Mouse (Mus musculus) ZHBTc4 (cell line): ENCODE measurements around the gene Espn.
A peak's percentile ranks its signal among the peaks of the same experiment; 100 is the strongest.

ENCODE experiments used
- DNase-seq: peaks from one replicate; pipeline ENCODE4 v3.0.0-alpha.2; 2011; ENCODE audit warnings: low read depth, low spot score

Gene Espn

DNA sequence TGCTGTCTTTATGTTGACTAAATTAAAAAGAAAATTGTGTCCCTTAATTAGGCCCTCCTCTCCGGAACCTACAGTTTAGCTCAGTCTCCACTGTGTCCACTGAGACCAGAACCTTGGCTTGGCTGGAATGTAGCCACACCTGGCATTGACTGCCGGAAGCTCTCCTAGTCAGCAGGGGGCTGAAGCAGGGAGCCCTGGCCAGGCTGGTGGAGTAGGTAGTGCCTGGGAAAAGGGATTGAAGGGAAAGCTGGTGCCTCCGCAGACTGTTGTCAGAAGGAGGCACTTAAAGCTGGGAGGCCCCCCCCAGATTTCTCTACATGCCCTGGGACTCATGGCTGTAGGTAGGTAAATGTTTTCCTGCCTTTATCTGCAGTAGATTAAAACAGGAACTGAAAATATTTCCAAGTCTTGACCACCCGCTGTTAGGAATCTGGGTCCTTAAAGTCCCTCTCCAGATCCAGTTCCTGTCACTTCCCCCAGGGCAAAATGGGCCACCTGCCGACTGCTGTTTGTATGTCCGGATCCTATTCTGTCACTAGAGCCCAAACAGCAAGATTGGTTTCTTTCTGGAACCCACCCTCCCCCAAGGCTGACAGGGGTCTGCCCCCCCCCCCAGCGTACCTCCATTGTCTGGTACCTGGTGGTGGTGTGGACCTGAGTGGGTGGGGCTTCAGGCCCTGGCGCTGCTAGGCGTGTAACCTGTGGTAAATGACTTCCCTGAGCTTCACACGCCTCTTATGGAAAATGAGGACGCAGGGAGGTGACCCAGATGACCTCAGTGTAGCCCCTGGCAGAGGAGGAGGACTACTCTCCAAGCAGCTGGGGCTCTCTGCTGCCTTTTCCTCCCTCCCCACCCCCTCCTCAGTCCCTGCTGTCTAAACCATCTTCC is 54.0 kb downstream of the Espn start:
- DNase-seq = peak; percentile 94

- no peak for DNase-seq
These were observed 55.2 kb downstream of the Espn start for GRCm38 (mm10) chr4:152096927-152097326.

- DNase-seq = peak; percentile 83
These were observed 55.9 kb downstream of the Espn start for GRCm38 (mm10) chr4:152095937-152096910.

DNA sequence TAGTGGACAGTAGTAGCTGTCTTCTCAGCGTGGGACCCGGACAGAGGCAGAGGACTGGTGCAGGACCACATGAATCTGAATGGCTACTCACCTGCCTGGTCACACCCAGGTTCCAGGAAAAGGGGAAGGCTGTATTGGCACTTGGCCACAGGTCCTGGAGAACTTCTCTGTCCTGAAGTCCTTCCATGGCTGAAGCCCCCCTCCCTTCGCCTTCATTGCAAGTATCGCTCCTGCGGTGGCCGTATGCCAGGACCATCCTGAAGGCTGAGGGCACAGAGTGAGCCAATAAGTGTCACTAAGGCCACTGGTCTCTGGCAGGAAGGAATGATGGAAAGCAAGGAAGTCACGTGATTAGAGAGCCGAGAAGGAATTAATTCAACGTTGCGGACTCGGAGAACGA is 57.9 kb downstream of the Espn start:
- DNase-seq = no peak

- DNase-seq = no peak
These were observed 59.3 kb downstream of the Espn start for GRCm38 (mm10) chr4:152092751-152093293.

DNA sequence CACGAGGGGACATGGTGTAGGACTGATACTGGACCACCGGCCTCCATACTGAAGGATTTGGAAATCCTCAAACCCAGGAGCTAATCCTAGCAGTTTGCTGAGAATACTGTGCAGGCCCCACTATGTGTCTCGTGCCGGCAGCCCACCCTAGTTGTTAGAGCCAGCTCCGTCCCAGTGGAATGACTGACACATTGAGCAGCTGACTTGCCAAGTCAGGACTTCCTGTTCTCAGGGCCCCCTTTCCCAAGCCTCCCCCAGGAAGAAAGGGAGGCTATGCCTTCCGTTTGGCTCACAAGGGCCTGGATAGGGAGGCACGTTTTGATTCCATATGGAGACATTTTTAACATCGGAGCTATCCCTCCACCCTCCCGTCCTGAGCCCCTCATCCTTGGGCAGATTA is 62.0 kb downstream of the Espn start:
- no peak for DNase-seq

DNA sequence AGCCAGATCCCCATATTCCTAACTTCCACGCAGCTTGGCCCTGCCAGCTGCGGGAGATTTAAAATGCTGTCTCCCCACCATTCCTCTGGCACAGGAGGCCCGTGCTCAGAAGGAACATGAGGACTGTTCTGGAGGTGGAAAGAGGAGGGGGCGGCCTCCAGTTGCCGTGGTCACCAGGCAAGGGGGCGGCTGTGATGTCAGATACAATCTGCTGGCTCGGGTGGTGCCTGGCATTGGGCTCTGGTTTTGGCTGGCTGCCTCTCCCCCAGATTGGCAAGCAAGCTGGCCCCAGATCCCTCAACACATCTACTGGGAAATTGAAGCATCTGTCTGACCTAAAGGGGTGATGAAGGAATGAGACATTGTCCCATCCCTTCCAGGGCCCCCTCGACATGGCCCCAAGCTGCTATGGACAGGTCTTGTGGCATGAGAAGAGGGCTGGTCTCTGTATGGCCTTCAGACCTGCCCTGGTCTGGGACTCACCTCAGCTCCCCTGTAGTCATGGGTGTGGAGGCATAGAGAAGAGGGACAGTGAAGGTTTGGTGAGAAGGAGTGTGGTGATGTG is 63.5 kb downstream of the Espn start:
- no peak for DNase-seq

DNA sequence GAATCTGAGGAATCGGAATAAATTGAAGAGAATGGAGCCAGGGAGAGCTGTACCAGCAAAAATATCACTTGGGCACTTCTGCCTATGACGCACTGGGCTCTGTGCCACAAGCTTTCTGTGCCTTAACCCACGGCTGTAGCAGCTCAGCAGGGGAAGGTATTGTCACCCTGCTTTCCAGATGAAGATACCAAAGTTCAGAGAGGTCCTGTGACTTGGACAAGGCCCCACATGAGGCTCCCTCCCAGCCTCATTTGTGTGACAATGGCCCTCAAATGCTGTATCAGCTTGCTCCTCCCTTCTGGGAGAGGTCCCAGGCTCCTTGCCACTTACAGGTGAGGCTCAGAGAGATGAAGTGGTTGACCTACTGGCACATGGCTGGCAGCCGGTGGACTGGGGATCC is 64.0 kb downstream of the Espn start:
- DNase-seq = peak; percentile 92

- no peak for DNase-seq
These were observed 64.7 kb downstream of the Espn start for GRCm38 (mm10) chr4:152087211-152088081.

- DNase-seq = peak; percentile 54
These were observed 65.5 kb downstream of the Espn start for GRCm38 (mm10) chr4:152086505-152087210.

DNA sequence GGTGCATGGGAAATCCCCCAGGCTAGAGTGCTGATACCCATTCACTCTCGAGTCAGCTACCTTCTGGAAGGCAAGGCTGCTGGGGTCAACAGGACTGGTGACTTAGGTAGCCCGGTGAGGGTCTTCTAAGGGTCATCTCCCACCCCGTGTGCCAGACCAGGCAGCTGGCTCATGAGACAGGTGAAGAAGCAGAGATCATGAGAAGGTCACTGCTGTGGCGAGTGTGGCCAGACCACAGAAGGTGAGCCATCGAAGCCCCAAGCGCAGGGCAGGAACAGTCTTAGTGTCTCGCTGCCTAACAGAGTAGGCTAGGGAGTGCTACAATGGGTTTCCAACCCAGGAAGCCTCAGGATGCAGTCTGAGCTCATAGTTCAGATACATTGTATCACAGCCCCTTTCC is 67.6 kb downstream of the Espn start:
- DNase-seq = no peak

DNA sequence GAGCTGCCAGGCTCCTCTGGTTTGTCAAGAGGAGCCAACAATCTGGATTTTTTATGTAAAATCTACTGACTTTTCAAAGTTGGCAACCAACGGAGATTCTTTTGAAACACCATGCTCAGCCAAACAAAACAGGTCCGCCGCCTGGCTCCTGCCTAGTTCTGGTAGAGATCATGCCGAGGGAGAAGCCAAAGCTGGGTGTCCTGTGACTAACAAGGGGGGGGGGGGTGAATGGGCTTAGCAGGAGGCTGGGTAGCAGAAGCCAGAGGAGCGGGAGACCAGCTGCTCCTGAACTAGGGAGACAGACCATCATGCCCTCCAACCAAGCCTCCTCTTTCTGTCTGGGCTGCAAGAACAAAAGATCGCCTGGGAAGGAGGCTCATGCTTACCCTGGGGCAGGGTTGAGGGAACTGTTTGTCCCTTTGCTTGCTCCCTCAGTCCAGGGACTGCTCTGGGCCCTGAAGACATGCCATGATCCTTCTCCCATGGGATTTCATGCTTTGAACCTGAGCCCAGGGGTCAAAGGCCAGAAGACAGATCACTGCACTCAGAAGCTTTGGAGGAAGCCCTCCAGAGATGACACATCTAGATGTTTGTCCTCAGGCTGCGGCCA is 68.5 kb downstream of the Espn start:
- no peak for DNase-seq

GRCm38 (mm10) chr4:152079931-152080330 is 72.2 kb downstream of the Espn start:
- DNase-seq = no peak

DNA sequence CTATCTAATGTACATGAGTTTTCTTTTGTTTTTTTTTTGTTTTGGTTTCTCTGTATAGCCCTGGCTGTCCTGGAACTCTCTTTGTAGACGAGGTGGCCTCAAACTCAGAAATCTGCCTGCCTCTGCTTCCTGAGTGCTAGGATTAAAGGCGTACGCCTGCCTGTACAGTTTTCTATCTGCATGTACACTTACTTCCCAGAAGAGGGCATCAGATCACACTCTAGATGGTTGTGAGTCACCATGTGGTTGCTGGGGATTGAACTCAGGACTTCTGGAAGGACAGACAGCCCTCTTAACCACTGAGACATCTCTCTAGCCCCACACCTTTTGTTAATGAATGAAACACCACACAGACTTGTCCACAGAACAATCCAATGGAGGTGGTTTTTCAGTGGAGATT is 72.9 kb downstream of the Espn start:
- peak; percentile 74 for DNase-seq

- DNase-seq = no peak
These were observed 74.1 kb downstream of the Espn start for GRCm38 (mm10) chr4:152078105-152078530.

DNA sequence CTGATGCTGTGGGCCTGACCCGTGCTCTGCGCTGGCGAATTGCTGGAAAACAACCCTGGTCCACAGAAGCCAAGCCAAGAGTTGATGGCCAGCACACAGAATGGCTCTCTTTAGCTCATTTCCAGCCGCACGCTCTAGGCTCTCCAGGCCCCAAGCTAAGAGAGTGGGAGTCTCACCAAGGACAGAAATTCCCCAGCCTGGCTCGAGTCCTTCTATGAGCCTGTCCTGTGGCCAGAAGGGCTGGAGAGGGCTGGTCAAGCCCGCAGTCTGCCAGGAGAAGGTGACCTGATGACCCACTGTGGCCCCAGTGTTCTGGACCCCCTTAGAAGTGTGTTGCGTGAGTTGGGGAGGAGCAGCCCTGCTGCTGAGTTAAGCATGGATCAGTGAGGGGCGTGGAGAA is 75.0 kb downstream of the Espn start:
- no peak for DNase-seq

DNA sequence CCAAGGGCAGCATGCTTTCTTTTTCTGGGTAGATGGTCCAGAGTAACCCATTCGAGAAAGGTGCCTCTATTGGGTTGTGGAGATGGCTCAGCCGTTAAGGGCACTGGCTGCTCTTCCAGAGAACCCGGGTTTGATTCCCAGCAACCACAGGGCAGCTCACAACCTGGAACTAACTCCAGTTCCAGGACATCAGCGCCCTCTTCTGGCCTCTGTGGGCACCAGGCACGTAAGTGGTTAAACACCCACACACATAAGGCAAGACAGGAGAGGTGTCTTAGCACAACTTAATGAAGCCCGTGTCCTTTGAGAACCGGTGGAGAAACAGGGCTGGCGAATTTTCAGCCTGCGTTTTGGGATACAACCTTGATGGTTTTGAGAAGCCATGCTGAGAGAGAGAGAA is 77.6 kb downstream of the Espn start:
- peak; percentile 64 for DNase-seq

- no peak for DNase-seq
These were observed 78.5 kb downstream of the Espn start for GRCm38 (mm10) chr4:152073715-152074114.

DNA sequence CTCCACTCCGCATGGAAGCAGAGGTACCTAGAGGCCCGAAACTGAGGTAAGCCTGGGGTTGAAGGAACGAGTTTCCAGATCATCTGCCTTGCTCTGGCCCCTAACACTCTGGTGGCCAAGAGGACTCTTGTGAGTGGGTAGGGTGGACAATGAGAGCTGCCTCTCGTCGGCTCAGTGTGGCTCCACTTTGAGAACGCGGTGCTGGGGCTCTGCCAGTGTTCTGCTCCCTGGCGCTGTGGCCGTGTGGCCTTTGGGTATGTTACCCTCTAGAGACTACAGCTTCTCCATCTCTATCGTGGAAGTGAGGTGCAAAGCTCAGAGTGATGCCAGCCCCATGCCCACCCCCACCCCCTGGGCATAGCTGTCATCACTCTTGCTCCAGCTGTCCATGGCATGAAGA is 79.5 kb downstream of the Espn start:
- DNase-seq = no peak

DNA sequence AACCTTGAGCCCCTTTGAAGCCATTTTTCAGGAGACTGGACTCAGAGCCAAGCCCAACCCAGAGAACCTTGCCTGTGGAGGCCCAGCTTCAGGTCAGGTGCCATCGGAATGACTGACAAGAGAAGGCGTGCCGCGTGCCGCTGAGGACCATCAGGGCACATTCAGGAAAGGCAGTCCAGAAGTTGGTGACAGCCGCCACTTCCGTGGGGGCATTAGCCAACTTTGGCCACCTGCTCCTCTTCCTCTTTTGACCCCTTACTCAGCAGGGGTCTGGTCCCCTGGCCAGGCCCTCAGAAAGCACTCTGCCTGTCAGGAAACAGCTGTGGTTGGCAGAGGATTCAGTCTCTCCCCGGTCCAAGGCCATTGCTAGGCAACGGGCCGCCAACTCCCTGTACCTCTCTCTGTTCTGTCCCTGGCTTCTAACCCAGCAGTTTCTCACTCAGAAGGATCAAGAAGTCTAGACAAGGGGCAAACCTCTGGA is 80.0 kb downstream of the Espn start, which contains the start of gene Plekhg5:
TSS of gene Plekhg5 (plus strand) at position 378 of the 481 bp plus-strand sequence.
- DNase-seq = peak; percentile 51
